Mouse (Mus musculus) spleen, postnatal 0 days (tissue): ENCODE results near the gene Smco4. TPM values are rescaled to one million over a fixed set of nuclear protein-coding genes. Genes with fewer than 3 reads are reported as not detected.

Source experiments
- polyA plus RNA-seq: library from polyadenylated mRNA; unstranded; fragments of >200 nt; fragmentation: Nextera tagmentation; extraction: Ambion mirVana; gene quantifications from 2 replicates; pipeline ENCODE4 v1.2.1, GENCODE M21; 2015

The Smco4 gene
- 1.6 and 2.2 TPM in 2 replicates for polyA plus RNA-seq

DNA sequence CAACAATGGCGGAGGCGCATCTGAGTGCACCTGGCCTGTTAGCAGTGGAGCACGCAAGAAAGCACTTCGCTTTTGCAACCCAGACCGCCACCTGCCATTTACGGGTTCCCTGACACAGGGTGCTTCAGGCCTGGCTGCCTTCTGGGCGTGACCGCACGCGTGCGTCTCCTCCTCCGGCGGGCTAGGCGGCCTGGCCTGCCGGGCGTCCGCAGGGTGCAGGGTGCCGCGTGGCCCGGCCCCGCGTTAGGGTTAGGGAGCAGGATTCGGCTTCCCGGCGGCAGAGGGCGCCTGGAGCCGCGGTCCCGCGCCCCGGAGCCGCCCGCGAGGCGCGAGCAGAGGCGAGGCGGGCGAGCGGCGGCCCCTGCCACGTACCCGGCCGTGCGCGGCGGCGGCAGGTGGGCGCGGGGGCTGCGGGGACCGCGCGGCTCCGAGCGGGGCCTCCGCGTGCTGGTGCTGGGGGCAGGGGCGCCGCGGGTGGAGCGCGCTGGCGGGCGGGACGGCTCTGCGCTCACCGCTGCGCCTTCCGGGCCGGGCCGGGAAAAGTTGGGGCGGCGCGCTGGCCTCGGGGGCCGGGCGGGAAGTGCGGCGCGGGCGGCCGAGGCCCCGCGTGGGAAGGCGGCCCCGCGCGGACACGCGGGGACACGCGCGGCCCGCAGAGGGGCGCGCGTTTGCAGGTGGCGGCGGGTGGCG, at the start of gene Smco4:
Gene Smco4 (plus strand): TSS at position 198 of the 690 bp plus-strand sequence.

Other genes starting within 250 kb of the Smco4 start
- 24.6 and 27.5 TPM in 2 replicates for gene Med17, start 213.5 kb upstream of the Smco4 start, polyA plus RNA-seq
- gene Taf1d, start 187.2 kb upstream of the Smco4 start, polyA plus RNA-seq, result 61.4 and 64.2 TPM in 2 replicates
- gene 4931406C07Rik, start 187.0 kb upstream of the Smco4 start, polyA plus RNA-seq, result 5.7 and 5.8 TPM in 2 replicates
- gene Cep295, start 135.6 kb upstream of the Smco4 start, polyA plus RNA-seq, result 14.3 and 14.6 TPM in 2 replicates
- 0.28 and 0.41 TPM in 2 replicates for gene Deup1, start 134.5 kb downstream of the Smco4 start, polyA plus RNA-seq
- gene Slc36a4, start 216.3 kb downstream of the Smco4 start, polyA plus RNA-seq, result 2.3 and 2.7 TPM in 2 replicates